Mouse (Mus musculus) olfactory bulb, adult 2 months (tissue): Measurements from ENCODE around the gene Mab21l3. TPM values are rescaled to one million over a fixed set of nuclear protein-coding genes. Genes with fewer than 3 reads are reported as not detected.

Source experiments
- H3K27ac ChIP-seq: fragments of 200-500 bp; 2 replicates; pipeline ENCODE4 v1.5.1; 2012; ENCODE audit warnings: low read depth, low read length; ENCODE audit not compliant: insufficient read depth
- H3K4me1 ChIP-seq: fragments of 200-500 bp; 2 replicates; pipeline ENCODE4 v1.6.1; 2012; ENCODE audit warnings: low read length; ENCODE audit not compliant: control insufficient read depth, insufficient read depth
- H3K4me3 ChIP-seq: fragments of 200-500 bp; 2 replicates; pipeline ENCODE4 v1.5.1; 2012; ENCODE audit warnings: mild to moderate bottlenecking, low read depth, low read length, moderate library complexity; ENCODE audit not compliant: insufficient read depth
- CTCF ChIP-seq: fragments of 200-500 bp; IDR thresholded peaks from 2 replicates; pipeline ENCODE4 v1.5.1; 2012; ENCODE audit warnings: low read depth, mild to moderate bottlenecking, low read length, moderate library complexity; ENCODE audit not compliant: insufficient read depth
- POLR2A ChIP-seq: fragments of 200-500 bp; IDR thresholded peaks from 2 replicates; pipeline ENCODE4 v1.6.1; 2012; ENCODE audit warnings: mild to moderate bottlenecking, low read depth, low read length, moderate library complexity; ENCODE audit not compliant: insufficient read depth
- WGBS: fragments of 180-500 bp; shearing (Covaris S2); methylation state at CpG from one replicate; pipeline ENCODE4 v1.1.7; 2018; 5-methylcytosine and 5-hydroxymethylcytosine counted together
- polyA plus RNA-seq: library from polyadenylated mRNA; stranded (reverse); fragments of >200 nt; gene quantifications from 2 replicates; pipeline ENCODE4 v1.2.4, GENCODE M21; 2012; ENCODE audit warnings: low replicate concordance; ENCODE audit not compliant: missing spikeins, insufficient read depth, insufficient read length

Mab21l3 gene
- polyA plus RNA-seq, 1 experiment, result not detected

DNA sequence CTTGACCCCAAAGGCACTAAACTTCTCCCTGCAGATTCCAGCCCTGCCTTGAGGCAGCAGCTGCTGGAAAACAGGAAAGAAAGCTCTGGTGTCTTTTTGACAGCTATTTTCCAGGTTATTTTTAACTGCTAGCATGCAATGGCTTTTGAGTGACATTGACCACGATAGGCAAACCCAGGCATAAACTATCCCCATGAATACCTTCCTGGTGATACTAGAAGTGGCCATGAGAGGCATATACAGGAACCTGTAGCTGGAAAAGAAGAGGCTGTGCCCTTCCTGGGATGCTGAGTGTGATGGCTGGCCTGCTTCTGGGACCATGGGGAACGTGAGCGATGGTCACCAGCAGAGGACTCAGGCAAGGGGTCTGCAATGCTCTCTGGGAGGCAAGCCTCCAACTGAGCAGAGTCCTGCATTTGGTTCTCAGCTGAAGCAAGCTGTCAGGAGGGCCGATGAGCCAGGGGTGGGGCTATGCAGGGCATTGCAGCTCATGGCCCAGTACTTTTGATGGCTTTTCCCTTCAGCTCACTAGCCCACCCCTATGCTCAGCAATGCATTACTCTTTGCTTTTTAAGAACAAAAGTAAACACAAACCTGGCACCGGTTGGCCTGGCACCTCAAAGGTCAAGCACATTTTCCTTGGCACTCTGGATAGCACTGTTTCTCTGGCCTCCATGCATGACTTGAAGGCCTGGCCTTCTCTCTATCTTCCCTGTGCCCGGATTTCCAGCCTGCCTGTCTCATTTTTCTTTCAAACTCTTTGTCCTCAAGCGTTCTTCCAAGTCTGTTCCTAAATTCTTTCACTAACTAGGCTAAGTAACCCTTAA, 27.9 kb upstream of the Mab21l3 start:
- no peaks in the 10 kb centered on the region for H3K4me1 ChIP-seq
- WGBS, result 83% methylated on average over 7 of the region's 7 CpGs
- TF ChIP-seq CTCF (no peak), POLR2A (no peak)
- no peak overlapping the region for H3K27ac ChIP-seq
- H3K4me3 ChIP-seq, result no peak overlapping the region

DNA sequence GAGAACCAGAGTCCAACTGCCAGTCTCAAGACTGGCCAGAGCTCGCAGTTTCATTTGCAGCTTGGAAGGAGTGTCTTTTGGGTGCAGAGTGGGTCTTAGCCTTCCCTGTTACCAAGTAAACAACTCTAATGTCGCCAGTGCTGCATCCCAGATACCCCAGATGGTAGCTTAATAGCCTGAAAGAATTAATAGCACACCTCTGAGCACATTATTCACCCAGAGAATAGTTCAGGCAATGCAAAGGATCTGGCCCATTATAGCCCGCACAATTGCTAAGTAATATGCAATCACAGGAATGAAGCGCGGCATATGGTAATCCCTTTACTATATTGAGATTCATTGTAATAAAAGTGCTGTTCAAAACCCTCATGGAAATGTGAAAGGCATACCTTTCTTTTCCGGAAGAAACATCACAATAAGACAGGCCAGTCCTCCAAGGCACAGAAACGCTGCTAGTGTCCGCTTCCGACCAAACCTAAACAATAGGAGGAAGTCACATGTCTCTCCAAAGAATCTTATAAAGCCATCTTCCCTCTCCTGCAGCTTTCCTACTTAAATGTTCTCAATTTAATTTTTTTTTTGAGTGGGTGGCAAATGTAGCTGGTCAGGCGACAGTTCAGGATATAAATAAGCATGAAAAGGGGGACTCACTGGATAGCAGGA, 26.6 kb upstream of the Mab21l3 start:
- no peaks in the 10 kb centered on the region for H3K4me1 ChIP-seq
- no peak overlapping the region for H3K27ac ChIP-seq
- WGBS, result 85% methylated on average over 10 of the region's 10 CpGs
- no peak overlapping the region for H3K4me3 ChIP-seq
- TF ChIP-seq CTCF (no peak), POLR2A (no peak)

DNA sequence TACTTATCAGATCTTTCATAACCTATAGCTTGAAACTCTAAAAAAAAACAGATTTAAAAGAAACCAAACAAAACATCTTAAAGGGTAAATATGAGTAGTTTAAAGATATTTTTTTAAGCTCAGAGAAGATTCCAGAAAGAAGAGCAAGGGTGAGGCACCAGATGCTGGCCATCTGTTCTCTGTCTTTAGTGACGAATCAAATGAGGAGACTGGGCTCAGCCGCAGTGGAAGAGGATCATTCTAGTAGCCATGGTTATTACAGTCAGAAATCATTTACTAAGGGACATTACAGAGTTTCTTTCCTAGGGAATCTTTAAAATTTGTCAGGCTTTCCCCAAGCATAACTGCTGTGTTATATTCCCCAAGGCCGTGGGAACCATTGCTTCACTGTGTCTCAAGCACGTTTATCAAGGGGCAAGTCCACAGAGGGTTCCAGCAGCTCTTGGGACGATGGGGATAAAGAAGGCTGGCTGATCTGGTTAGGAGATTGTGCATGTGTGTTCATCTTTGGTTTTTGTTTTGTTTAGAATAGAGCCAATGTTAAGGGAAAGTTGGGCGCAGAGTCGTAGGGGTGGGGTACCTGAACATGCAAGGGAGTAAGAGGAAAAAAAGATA, 24.4 kb upstream of the Mab21l3 start:
- Histone ChIP-seq H3K4me3 (no peak overlapping the region), H3K4me1 (no peaks in the 10 kb centered on the region)
- 92% methylated on average over 7 of the region's 7 CpGs for WGBS

DNA sequence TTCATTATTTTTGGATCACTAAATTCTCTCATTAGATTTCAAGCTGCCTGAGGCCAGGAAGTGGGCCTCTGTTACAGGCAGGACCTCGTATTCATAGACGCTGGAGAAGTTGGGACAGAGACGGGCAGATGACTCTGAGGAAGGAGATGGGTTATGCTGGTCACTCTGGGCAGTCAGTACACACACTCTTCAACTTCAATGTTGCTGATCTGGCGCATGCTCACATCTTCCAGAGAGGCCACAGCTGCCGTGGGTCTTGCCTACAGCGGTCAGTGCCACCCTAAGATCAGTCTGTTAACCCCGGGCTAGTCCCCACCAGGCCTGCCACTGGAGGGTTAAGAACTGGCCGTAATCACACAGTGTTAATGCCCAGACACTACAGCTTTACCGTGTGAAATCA, 23.2 kb upstream of the Mab21l3 start:
- no peak for TF ChIP-seq CTCF
- TF ChIP-seq POLR2A, result no peak
- no peak overlapping the region for H3K27ac ChIP-seq
- peaks cover 2% of the 10 kb centered on the region; the same call in 1 of the 2 replicates for H3K4me1 ChIP-seq
- H3K4me3 ChIP-seq, result no peak overlapping the region
- WGBS, result 94% methylated on average over 9 of the region's 9 CpGs

More for the DNA sequence above, 24.4 kb upstream of the Mab21l3 start:
- no peak overlapping the region for H3K27ac ChIP-seq
- TF ChIP-seq POLR2A (no peak), CTCF (no peak)

DNA sequence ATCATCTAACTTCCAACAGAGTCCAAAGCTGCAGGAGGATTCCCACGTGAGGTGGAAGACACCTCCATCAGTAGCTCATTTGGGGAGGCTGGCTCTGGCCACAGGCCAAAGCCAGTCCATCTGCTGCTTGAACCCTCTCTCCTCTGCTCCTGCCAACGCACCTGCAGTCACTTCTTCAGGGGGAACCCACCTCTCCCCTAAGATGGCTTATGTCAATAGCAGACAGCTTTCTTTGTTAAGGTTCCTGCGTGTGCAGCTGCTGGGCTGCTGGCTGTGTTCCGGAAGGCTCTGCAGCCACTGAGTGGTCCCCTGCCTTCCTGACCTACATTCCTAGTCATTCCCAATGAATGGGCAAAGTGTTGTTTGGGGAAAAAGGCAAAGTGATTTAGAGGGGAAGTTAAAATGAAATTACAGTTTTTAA, 18.3 kb upstream of the Mab21l3 start:
- no peak for TF ChIP-seq POLR2A
- 62% methylated on average over 4 of the region's 4 CpGs for WGBS
- Histone ChIP-seq H3K4me3 (no peak overlapping the region), H3K27ac (no peak overlapping the region), H3K4me1 (peaks cover 3% of the 10 kb centered on the region; the same call in 1 of the 2 replicates)

DNA sequence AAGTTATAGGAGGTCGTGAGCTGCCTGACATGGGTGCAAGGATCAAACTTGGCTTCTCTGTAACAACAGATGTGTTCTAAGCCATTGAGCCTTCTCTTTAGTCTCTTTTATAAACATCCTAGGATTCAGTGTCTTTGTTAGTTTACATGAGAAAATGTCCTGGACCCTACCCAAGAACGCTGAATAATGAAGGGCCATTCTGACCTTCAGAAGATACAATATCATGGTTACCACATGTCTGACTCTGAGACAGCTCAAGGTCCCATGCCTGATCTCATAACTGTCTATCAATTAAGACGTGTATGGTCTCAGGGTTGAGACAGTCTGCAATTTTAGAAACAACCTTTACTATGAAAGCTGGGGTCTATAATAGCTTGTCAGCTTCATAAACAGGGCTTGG, 13.1 kb upstream of the Mab21l3 start:
- H3K4me3 ChIP-seq, result no peak overlapping the region
- 78% methylated on average over 3 of the region's 3 CpGs for WGBS
- TF ChIP-seq CTCF (no peak), POLR2A (no peak)
- peaks cover 7% of the 10 kb centered on the region; the same call in 1 of the 2 replicates for H3K4me1 ChIP-seq
- H3K27ac ChIP-seq, result no peak overlapping the region

DNA sequence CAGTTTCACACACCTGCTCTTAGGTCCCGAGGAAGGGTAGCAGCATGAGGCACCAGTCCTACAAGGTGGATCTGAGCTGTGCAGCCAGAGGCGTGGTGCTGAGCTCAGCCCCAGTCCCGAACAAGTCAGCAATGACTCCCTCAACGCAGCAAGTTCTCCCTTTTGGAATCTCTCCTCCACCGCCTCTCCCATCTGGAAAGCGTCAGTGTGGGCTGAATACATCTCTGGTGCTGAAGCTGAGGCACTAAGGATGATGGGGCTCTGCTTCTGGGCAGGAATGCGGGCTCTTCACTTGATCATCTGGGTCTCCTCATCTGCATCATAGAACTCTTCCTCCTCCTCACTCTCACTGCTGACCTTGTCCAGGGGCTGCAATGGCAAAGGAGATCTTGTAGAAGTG, 11.4 kb upstream of the Mab21l3 start:
- H3K4me3 ChIP-seq, result no peak overlapping the region
- TF ChIP-seq CTCF (no peak), POLR2A (no peak)
- peaks cover 7% of the 10 kb centered on the region; the same call in 1 of the 2 replicates for H3K4me1 ChIP-seq
- no peak overlapping the region for H3K27ac ChIP-seq
- WGBS, result 63% methylated on average over 7 of the region's 7 CpGs

DNA sequence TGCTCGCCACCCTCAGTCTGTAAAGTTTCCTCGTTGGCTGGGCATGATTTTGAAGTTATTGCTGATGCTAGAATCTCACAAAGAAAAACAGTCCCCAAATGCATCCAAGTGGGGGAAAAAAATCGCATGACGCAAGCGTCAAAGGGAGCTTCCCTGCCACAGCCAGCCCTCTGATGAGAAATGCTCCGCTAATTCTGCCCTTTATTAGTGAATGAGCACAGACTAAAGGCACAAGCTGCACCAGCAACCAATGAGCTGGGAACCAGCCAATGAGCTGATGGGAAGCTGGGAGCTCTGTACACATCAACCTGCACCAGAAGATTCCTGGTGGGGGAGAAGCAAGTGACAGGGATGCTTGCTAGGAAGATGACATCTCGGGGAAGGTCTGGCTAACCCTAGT, 11.0 kb upstream of the Mab21l3 start:
- no peak overlapping the region for H3K27ac ChIP-seq
- no peak overlapping the region for H3K4me3 ChIP-seq
- WGBS, result 44% methylated on average over 7 of the region's 7 CpGs
- H3K4me1 ChIP-seq, result peaks cover 7% of the 10 kb centered on the region; the same call in 1 of the 2 replicates
- TF ChIP-seq POLR2A (no peak), CTCF (no peak)

DNA sequence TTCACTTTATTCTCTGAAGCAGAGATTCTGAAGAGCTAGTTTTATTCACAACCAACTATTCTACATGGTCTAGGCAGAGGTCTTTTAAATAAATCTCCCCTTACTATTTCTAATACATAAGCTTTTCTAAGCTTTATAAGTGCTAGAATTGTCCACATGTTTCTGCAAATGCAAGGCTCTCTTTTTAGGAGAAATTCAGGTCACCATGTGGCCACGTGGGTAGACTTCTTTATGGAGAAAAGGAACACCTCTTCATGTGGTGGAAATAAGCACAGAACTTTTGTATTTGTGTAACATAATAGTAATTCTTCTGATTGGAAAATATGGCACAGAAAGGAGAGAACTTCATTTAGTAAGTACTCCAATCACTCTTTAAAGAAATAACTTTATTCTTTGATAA, 5.3 kb upstream of the Mab21l3 start:
- WGBS, result 71% methylated on average over 1 of the region's 1 CpGs
- no peak for TF ChIP-seq POLR2A
- no peak for TF ChIP-seq CTCF
- Histone ChIP-seq H3K4me1 (no peaks in the 10 kb centered on the region), H3K4me3 (no peak overlapping the region), H3K27ac (no peak overlapping the region)
